Mouse (Mus musculus) gastrocnemius, postnatal 4 days (tissue): ENCODE data around the gene Neurl1a. TPM values are rescaled to one million over a fixed set of nuclear protein-coding genes. Genes with fewer than 3 reads are reported as not detected.

ENCODE experiments used
- DNase-seq, 2 experiments: peaks; one replicate each; pipeline ENCODE4 v3.0.0; 2021 to 2022; ENCODE audit warnings: low spot score in 2 of 2, mixed read lengths in 2 of 2
- total RNA-seq, 2 experiments: library from RNA; stranded (reverse); gene quantifications; 2 replicates each; pipeline ENCODE4 v1.2.3; 2021

The Neurl1a gene
- total RNA-seq, 2 experiments from 2014 or later, result 30.8 to 33.0 TPM

DNA sequence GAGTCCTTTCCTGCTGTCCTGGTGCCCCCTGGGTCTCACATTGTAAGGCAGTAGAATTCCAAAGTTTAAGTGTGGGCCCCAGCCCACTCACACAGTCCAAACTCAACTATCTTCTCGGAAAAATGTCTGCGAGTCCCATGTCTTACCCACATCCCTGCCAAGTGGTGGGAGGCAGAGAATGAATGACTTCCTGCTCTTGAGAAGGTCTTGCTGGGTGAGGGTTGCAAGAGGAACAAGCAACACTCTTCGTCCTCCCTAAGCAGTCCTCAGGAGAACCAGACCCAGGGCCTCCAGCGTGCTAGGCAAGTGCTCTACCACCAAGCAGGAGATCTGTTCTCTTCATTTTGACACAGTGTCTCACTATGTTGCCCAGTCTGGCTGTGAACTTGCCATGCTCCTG, 63.6 kb downstream of the Neurl1a start:
- no peak for DNase-seq

DNA sequence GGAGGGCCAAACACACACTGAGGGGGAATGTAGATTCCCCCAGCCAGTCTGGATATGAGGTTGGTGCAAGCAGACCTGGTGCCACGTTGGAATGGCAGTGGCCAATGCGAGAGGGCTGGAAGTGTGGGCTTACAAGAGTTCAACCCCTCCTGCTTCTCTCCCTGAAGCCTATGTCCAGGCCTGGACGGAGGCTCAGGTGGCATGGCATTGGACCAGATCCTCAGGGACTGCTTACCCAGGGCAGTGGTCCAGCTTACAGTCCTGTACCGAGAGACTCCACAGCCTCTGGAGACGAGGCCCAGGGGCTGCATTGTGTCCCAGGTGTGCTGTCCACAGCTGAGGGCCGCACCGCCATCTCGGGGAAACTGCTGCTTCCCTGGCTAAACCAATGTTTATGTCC, 66.9 kb downstream of the Neurl1a start:
- DNase-seq, result no peak

DNA sequence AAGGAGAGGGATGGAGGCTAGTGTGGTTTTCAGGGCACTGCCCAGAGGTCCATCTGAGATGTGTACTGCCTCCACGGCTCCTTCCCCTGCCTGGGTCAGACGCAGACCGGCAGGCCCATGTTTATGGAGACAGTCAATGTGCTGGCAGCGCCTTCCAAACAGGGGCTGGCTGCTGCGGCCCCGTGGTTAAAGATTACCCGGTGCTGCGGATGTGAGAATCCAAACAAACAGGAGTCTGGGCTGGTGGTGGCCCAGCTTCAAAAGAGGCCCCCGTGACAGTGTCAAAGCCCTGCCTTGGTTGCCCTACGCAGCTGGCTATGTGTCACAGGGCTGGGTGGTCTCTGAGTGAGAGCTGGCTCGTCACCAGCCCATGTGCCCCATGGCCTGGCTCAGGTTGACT, 69.2 kb downstream of the Neurl1a start:
- DNase-seq, result no peak

DNA sequence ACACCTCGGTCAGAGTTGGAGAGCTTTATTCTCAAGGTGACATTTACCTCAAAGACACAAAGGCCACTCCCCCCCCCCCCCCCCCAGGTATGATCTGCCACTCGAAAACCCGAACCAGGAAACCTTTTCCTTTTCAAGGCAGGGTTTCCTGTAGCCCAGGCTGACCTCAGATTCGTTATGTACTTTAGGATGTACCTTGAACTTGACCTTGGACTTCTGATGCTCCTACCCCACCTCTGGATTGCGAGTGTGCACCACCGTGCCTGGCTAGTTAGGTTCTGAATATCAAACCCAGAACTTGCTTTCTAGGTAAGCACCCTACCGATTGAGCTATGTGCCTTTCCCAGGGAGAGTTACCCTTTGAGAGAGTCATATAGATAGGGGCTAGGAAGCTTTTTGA, 69.7 kb downstream of the Neurl1a start:
- DNase-seq, result no peak

DNA sequence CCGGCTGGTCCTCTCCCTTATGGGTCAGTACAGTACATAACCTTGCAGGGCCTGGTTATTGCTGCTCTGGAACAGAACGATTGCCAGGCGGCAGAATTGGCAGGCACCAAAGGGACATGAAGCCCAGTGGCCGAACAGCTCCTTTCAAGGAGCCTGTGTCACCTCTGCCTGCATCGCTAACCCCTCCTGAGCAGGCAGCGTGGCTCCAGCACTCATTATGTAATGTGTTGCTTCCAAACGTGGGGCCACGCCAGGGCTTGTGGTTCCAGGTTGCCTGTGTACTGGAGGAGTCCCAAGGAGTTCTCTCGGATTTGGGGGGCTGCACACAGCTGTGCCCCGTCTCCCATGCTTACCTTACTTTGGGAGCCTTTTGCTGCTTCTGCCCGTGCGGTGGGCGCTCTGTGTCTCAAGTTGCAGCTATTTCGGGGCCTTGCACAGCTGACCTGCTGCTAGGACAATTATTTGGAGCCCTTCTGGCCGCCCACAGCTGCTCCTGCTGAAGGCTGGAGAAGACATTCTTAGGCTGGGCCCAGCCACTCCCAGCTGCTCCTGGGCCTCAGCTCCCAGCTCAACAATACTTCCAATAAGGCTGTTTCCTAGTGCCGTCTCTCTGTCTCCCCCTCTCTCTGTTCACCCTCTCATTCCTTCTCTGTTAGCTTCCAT, 70.4 kb downstream of the Neurl1a start:
- peak in 1 of 2 experiments; percentile 46 for DNase-seq

DNA sequence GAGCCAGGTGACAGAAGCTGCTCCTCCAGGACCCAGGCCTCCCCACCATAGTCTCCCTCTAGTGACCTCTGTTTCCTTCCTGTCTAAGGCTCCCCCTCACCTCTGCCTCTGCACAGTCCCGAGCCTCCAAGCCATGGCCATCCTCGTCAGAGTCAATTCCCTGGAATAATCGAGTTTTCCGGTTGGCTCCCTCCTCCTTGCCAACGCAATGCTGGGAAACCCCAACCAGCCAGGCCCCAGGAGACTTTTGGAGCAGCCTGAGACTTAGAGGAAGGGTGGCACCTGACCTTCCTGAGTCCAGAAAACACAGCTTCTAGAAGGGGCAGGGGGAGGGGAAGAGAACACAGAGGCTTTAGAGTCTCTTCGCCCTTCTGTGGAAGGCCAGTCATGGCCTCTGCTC, 72.3 kb downstream of the Neurl1a start:
- DNase-seq, result no peak

DNA sequence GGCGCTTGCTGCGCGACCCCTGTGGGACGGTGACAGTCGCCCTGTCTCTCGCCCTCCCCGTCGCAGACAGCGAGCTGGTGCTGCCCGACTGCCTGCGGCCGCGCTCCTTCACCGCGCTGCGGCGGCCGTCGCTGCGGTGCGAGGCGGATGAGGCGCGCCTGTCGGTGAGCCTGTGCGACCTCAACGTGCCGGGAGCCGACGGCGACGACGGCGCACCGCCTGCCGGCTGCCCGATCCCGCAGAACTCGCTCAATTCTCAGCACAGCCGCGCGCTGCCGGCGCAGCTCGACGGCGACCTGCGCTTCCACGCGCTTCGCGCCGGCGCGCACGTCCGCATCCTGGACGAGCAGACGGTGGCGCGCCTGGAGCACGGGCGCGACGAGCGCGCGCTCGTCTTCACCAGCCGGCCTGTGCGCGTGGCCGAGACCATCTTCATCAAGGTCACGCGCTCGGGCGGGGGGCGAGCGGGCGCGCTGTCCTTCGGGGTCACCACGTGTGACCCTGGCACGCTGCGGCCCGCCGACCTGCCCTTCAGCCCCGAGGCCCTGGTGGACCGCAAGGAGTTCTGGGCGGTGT, 74.5 kb downstream of the Neurl1a start:
- no peak for DNase-seq

DNA sequence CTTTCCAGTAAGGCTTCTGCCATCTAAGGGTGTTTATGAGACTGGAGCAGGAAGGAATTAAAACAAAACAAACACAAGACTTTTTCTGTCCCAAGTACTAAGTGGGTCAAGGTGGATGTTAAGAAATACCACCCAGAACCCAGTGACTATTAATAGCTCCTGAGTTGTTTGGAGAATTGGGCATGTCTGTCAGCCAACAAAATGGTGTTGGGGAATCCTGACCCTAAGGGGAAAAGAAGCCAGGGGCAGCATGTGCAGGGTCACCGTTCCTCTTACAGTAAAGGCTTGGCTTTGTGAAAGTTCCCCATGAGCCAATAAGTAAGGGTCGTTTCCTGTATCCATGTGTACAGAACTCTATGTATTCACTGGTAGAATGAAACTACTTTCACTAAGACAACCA, 76.4 kb downstream of the Neurl1a start:
- DNase-seq, result no peak

DNA sequence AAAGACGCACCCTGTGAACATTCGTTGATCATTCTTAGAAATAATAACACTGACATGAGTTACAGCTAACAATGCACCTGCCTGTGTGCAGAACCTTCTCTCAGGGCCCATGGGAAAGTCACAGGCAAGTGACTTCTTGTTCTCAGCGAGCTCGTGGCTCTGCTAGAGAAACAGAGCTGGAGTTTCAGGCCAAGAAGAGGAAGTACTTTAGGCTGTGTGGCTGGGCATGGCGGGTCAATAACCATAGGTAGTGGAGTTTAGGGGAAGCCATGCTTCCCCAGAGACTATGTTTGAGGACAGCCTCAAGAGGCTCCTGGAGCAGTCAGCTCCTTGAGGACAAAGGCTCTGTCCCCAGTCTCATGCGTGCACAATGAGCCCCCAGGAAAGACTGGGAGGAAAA, 77.3 kb downstream of the Neurl1a start:
- no peak for DNase-seq

DNA sequence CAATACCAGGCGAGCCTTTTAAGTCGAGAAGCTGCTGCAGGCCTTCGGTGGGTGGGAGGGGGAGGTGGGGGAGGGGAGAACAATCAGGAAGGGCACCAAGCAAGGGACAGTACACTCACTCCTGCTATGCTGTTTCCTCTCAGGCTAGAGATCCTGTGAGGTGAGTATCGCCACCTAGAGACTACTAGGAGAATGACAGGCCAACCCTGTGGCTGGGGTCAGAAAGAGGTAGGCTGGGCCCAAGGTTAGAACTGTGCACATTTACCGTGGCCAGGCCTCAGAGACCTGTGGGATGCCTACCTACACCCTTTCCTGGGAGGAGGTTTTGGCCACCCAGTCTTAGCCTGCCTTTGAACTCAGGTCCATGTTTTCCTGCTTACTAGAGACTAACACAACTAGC, 81.0 kb downstream of the Neurl1a start:
- no peak for DNase-seq

DNA sequence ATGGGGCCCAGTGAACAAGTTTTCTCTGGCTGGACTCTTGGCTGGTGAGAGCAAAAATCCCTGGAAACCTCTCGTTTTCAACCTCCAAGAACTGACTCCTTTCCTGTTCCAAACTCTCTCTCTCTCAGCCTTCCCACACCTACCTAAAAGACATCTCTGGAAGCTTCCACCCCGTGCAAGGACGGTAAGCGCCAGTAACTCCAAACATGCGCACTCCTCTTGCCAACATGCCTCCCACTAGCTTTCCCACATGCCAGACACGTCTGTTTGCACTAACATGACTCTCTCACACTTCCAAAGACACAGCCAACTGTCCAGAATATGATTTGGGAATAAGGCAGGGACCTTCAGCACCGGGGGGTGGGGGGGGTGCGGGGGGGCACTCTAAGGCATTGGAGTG, 82.6 kb downstream of the Neurl1a start:
- no peak for DNase-seq

DNA sequence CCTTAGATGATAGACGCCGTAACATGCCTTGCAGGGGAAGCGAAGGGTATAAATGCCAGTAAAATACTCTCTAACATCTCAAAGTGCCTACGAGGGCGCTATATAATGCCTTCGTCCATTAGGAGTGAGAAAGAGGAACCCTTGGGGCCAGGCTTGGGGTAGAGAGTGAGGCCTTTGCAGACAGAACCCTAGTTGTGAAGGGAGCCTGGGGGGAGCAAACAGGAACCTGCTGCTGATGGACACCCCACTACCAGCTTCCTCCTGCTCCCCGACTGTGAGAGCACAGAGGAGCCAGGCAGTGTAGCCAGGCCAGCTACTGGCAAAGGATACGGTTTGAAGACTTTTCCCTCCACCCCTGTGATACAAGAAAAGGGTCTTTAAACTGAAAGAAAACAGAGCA, 85.0 kb downstream of the Neurl1a start:
- no peak for DNase-seq

DNA sequence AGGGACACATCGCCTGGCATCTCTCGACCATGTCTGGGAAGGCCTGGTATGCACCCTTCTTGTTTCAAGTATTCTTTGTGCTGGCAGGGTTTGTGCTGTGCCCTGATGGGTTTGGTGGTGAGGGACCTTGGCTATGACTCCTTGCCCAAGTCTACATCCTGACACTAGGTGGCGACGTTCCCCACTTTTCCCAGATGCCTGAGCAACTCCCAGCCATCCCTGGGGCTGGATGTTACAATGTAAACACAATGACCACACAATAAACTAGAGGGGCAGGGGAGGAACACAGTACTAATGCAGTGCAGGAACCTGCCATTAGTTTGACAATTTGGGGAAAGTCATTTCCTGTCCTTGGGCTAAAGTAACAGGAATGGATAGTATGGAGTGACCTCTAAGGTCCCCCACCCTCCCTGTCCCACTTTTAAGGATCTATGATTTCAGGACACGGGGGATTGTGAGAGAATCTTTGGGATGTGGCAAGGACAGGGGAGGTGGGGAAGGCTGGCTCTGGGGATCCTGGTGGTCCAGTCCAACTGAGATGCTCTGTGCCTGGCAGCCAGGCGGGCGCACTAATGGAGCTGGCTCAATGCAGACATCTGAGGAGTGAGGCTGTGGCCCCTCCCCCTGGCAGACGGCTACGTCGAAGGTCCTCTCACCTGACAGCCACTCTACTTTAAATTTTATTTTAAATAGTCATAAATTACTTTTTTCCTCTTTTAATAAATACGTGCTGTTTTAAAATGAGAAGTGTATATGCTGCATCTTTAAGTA, 85.9 kb downstream of the Neurl1a start:
- DNase-seq, result peak in 1 of 2 experiments; percentile 70

DNA sequence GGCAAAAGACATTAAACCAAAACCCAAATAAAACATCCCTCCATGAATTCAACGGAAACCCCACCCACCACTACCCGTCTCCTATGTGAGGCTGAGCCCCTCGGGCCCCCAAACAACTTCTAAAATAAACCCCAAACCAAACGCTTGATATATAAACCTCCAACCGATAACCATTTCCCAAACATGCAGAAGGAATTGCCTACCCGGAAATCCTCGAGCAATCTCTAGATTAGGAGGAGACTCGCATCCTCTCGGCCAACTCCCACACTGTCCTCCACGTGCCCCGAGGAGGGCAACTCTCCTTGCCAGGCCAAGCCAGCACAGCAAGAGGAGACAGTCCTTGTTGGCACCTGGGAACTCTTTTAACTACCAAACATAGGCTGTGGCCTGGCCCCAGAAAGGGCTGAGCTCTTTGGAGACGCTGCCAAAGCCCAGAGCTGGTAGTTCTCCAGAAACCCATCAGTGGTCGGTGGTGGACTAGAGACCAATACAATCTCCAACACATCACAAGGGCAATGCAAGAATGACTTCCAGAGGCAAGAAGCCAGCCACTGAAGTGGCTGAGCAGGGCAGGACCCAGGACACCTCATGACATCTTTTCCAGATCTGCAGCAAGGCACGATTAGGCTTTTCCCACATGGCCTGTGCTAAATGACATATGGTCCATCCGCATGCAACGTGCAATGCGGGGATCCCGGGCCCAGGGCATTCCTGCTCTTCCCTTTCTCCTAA, 87.6 kb downstream of the Neurl1a start:
- DNase-seq, result no peak

DNA sequence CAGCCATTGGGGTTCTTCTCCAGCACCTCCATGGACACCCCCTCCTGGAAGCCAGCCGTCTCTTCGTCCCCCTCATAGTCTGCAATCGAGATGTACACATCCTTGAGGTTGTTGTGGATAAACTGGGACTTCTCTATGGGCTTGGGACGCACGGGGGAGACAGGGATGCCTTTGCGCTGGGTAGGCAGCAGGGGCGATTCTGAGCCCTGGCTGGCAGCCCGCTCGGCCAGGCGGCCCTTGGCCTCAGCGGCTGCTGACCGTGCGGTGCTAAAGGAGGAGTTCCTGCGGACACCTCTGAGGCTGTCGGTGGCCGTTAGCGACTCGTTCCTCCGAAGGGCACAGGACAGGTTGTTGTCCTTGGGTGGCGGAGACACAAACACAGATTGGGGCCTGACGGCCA, 88.4 kb downstream of the Neurl1a start:
- DNase-seq, result no peak

DNA sequence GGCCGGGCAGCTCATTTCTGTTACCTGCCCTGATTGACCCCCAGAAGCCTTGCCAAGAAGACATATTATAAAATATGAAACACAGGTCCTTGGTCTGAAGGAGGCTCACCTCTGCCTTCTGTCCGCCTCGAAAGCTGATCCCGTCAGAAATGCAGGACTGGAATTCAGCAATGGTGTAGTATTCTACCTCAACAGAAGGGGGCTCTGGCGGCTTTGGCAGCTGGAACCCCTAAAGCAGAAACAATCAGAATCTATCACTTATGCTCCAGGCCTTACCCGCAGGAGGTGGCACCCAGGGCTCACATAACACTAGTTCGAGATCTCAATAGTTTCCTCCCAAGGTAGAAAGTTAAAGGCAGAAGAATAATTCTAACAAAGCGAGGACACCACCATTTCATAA, 91.1 kb downstream of the Neurl1a start:
- no peak for DNase-seq

DNA sequence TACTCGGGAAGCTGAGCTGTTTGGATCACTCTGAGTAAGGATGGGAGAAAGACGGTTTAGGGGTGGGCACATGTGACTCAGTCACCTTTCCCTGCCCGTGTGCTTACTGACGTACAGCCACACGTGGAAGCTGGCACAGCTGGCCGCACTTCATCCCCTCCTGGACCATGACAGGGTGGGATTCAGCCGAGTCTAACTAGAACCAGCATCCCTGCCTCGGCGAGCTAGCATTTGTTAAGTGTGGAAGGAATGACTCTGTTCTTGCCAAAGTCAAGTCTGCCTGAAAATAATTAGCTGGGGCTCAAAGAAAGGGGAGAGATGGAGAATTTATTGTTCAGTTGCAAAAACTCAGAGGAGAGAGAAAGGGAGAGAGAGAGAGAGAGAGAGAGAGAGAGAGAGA, 91.9 kb downstream of the Neurl1a start:
- DNase-seq, result no peak

DNA sequence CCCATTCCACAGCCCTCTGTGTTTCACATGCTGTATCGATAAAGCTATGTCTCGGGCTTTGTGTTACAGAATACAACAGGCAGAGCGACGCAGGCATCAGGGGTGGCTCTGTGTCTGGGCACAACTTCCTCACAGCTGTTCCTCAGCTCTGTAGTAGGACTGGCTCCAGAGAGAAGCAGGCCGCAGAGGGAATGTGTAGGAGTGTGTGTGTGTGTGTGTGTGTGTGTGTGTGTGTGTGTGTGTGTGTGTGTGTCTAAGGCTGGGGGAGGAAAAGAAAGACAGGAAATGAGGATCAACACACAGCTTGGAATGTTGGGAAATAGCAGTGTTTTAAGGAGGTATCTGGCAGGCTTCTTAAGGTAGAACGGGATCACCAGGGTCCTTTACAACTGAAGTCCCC, 98.1 kb downstream of the Neurl1a start:
- DNase-seq, result no peak

DNA sequence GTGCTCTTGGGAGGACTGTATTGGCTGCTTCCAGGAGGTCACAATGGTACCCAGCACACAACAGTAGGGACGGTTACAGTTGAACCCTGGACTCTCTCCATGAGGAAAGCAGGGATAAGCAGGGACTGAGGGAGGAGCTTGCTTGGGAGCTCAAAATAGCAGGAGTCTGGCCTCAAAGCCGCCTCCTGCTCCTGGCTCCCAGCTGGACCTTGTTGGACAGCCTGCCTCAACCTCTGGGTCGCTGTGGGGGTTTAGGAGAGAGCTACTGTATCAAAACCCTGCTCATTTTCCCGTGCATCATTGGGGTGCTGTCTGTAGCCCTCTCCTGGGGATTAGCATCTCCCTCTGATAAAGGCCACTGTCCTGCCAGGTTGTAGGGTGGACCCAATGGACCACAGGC, 100.8 kb downstream of the Neurl1a start:
- no peak for DNase-seq

DNA sequence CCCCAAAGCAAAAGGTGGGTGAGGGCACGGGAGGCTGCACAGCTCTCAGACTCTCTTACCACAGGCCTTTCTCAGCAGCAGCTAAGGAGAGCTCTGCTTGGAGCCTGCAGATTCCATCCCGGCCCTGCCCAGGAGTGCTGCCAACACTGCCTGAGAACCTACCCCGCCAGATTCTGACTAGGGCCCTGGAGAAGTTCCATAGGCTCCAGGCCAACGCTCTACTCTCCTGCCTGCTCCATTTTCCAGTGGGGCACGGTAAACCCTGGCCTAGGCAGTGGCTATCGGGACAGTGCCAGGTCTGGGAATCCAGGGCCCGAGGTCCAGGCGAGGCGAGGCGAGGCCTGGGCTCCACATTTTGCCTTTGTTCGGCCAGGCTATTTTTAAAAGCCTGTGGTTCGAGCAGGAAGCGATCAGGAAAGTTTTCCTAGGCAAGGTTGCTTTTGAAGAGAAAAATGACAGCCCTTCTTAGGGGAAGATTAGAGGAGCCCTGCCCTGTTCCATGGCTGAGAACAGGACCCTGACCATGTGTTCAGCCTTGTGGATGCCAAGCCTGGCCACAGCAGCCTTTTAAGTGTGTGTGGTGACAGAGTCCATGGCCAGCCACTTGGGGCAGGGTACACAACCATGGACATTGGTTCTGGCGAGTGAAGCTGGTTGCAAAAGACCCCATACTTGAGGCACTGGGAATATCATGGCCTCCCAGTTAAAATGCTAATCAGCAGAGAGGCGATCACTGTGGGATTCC, 101.3 kb downstream of the Neurl1a start:
- DNase-seq, result peak; percentile 81 to 94

DNA sequence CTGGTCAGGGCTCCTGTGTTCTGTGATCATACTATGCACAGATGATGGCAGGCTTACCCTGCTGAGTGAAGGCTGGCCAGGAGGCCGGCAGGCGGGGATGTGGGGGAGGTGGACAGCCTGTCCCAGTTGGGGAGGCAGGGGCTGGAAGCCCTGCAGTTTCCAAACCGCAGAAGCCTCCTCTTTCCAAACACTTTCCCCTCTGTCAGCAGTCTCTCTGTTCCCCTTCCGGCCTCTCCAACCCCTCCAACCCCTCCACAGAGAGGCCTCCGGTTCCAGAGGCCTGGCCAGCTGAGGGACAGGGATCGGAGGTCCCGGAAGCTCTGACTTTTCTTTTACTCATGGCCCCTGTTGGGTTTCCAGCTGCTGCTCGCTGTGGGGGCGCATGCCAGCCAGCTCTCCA, 102.3 kb downstream of the Neurl1a start:
- peak in 1 of 2 experiments; percentile 52 for DNase-seq
